In genomic region chr1:89072143-89072990, GRCm38 (mm10) we compare ENCODE assay signal across 8 mouse cellular contexts. TPM values are rescaled to one million over a fixed set of nuclear protein-coding genes. Genes with fewer than 3 reads are reported as not detected.
DNase-seq lines count a peak whose midpoint lies in the region; ATAC-seq and TF ChIP-seq lines count a peak whose summit lies in the region.

No protein-coding gene starts in this region.

- H3K27me3 ChIP-seq in heart, embryonic 10.5 days (ENCODE audit: insufficient read depth, poor library complexity, severe bottlenecking), result no peaks in the 10 kb centered on the region
- no peaks in the 10 kb centered on the region for H3K27me3 ChIP-seq in kidney, adult 2 months (replicated peaks; ENCODE audit: control insufficient read depth, insufficient read depth, low read length)
- no peaks in the 10 kb centered on the region for H3K27me3 ChIP-seq in midbrain, embryonic 16.5 days (ENCODE audit: control insufficient read depth, insufficient read depth, low read depth, low read length)

- no peak for DNase-seq in heart, embryonic 10.5 days (ENCODE audit: low spot score)
- no peak for DNase-seq in heart, adult 9 months (ENCODE audit: low spot score in 2 of 2)
- DNase-seq in kidney, adult 2 months, result peak; percentile 63
- DNase-seq in cerebellum, adult 9-10 months, result no peak
- no peak for DNase-seq in right cerebral cortex, postnatal 36 days (ENCODE audit: low spot score in 2 of 2)
- no peak for DNase-seq in natural killer cell, adult 2 months (ENCODE audit: low spot score in 2 of 2)

- no peaks in the 10 kb centered on the region for H3K9me3 ChIP-seq in heart, embryonic 10.5 days
- no peaks in the 10 kb centered on the region for H3K9me3 ChIP-seq in midbrain, embryonic 16.5 days (replicated peaks; ENCODE audit: control insufficient read depth, low read length, poor library complexity, severe bottlenecking)

- no peaks in the 10 kb centered on the region for H3K36me3 ChIP-seq in heart, embryonic 10.5 days
- H3K36me3 ChIP-seq in kidney, adult 2 months (ENCODE audit: control insufficient read depth, insufficient read depth, low read length), result no peaks in the 10 kb centered on the region
- no peaks in the 10 kb centered on the region for H3K36me3 ChIP-seq in midbrain, embryonic 16.5 days (ENCODE audit: control insufficient read depth, insufficient read depth, low read length)

- peak overlapping the region; percentile 82 for H3K9ac ChIP-seq in midbrain, embryonic 16.5 days (ENCODE audit: low read depth, low read length)

- 13% methylated on average over 14 of the region's 14 CpGs for WGBS in heart, embryonic 10.5 days
- WGBS in kidney, adult 2 months, result 38% methylated on average over 14 of the region's 14 CpGs
- WGBS in midbrain, embryonic 16.5 days, result 5% methylated on average over 14 of the region's 14 CpGs

- ATAC-seq in midbrain, embryonic 16.5 days, result no peak

- TF ChIP-seq POLR2A in embryonic fibroblast, embryonic 13.5 days (IDR thresholded peaks at IDR 0.05; ENCODE audit: low read depth, low read length), result no peak
- TF ChIP-seq POLR2A in kidney, adult 2 months (IDR thresholded peaks at IDR 0.05; ENCODE audit: low read depth, low read length), result no peak

- no peak for TF ChIP-seq CTCF in embryonic fibroblast, embryonic 13.5 days (IDR thresholded peaks at IDR 0.05; ENCODE audit: borderline replicate concordance, insufficient read depth, low read length)
- no peak for TF ChIP-seq CTCF in kidney, adult 2 months (conservative IDR thresholded peaks at IDR 0.05; ENCODE audit: insufficient read depth, insufficient read length, low read depth, low read length)

- peak overlapping the region; percentile 98 for H3K27ac ChIP-seq in heart, embryonic 10.5 days
- no peak overlapping the region; the same call in 1 of the 2 replicates for H3K27ac ChIP-seq in embryonic fibroblast, embryonic 13.5 days (ENCODE audit: insufficient read depth, low read length)
- H3K27ac ChIP-seq in kidney, adult 2 months (ENCODE audit: insufficient read depth, low read depth, low read length), result peak overlapping the region; percentile 78
- 0 out of 2 replicates have a peak overlapping the region, but pooled peaks have one; percentile 12 for H3K27ac ChIP-seq in midbrain, embryonic 16.5 days (ENCODE audit: low read length)

- peak overlapping the region; percentile 96 for H3K4me3 ChIP-seq in heart, embryonic 10.5 days
- peak overlapping the region; percentile 97 for H3K4me3 ChIP-seq in embryonic fibroblast, embryonic 13.5 days (ENCODE audit: insufficient read depth, low read length)
- peak overlapping the region; percentile 93 for H3K4me3 ChIP-seq in kidney, adult 2 months (ENCODE audit: insufficient read depth, low read depth, low read length)
- peak overlapping the region; percentile 81 for H3K4me3 ChIP-seq in midbrain, embryonic 16.5 days (ENCODE audit: low read depth, low read length)

- peak overlapping the region; percentile 83 for H3K4me2 ChIP-seq in midbrain, embryonic 16.5 days (ENCODE audit: low read length)

- H3K4me1 ChIP-seq in heart, embryonic 10.5 days, result peaks cover 71% of the 10 kb centered on the region
- peaks cover 12% of the 10 kb centered on the region for H3K4me1 ChIP-seq in embryonic fibroblast, embryonic 13.5 days (ENCODE audit: control insufficient read depth, insufficient read depth, low read length)
- H3K4me1 ChIP-seq in kidney, adult 2 months (ENCODE audit: control insufficient read depth, insufficient read depth, low read length), result peaks cover 10% of the 10 kb centered on the region; the same call in 1 of the 2 replicates
- peaks cover 34% of the 10 kb centered on the region for H3K4me1 ChIP-seq in midbrain, embryonic 16.5 days (ENCODE audit: control insufficient read depth, insufficient read depth, low read length)

RNA-seq across cellular contexts. Expression of gene Sh3bp4, which starts 2.2 kb away (rescaled TPM):
- 23.4 and 28.3 TPM in 2 replicates for polyA plus RNA-seq in heart, embryonic 10.5 days (2016; fragmentation: Nextera tagmentation; extraction: Ambion mirVana)
- polyA plus RNA-seq in embryonic fibroblast, embryonic 13.5 days (2011; ENCODE audit: insufficient read length, low read depth, missing spikeins), result 19.8 and 21.7 TPM in 2 replicates
- polyA plus RNA-seq in kidney, adult 2 months (2012; rRNA removed), result 14.8 and 18.1 TPM in 2 replicates
- polyA plus RNA-seq in midbrain, embryonic 16.5 days (2015; fragmentation: Nextera tagmentation; extraction: Ambion mirVana), result 13.3 and 13.6 TPM in 2 replicates
